Mouse (Mus musculus): ENCODE data around the gene Lancl1. TPM values are rescaled to one million over a fixed set of nuclear protein-coding genes. Genes with fewer than 3 reads are reported as not detected.

The Lancl1 gene
- total and polyA plus RNA-seq, 3 experiments, result 29.3 to 50.3 TPM; not detected in 1

GRCm38 (mm10) chr1:67014205-67014604 lies 24.5 kb downstream of the Lancl1 start:
- H3K4me1 ChIP-seq (ENCODE audit: control insufficient read depth in 1 of 2, insufficient read depth in 2 of 2, low read length in 2 of 2), result no peaks in the 10 kb centered on the region
- no peak overlapping the region for H3K4me3 ChIP-seq (ENCODE audit: control insufficient read depth in 1 of 2, insufficient read depth in 1 of 2, low read depth in 2 of 2, low read length in 2 of 2)
- H3K9ac ChIP-seq (ENCODE audit: control insufficient read depth, low read depth, low read length, poor library complexity, severe bottlenecking), result no peak overlapping the region
- DNase-seq (ENCODE audit: low read depth, low spot score), result peak; percentile 38
- H3K36me3 ChIP-seq (ENCODE audit: control insufficient read depth in 1 of 2, insufficient read depth in 2 of 2, low read length in 2 of 2), result no peaks in the 10 kb centered on the region
- TF ChIP-seq MAZ (IDR thresholded peaks at IDR 0.05; ENCODE audit: low read depth, low read length), result no peak
- TF ChIP-seq MYC (IDR thresholded peaks at IDR 0.05; ENCODE audit: low read depth, low read length), result no peak
- no peak for TF ChIP-seq TBP (IDR thresholded peaks at IDR 0.05; ENCODE audit: low read depth, low read length)
- no peak for TF ChIP-seq ELF1 (IDR thresholded peaks at IDR 0.05; ENCODE audit: low read depth, low read length)
- TF ChIP-seq SMC3 (IDR thresholded peaks at IDR 0.05; ENCODE audit: low read depth, low read length), result 0 out of 2 replicates have a peak, but pooled peaks have one; percentile 4
- no peak for TF ChIP-seq MXI1 (IDR thresholded peaks at IDR 0.05; ENCODE audit: low read depth, low read length)
- TF ChIP-seq USF1 (IDR thresholded peaks at IDR 0.05; ENCODE audit: low read depth, low read length), result no peak
- TF ChIP-seq NELFE (IDR thresholded peaks at IDR 0.05; ENCODE audit: low read depth, low read length), result no peak
- no peak for TF ChIP-seq SIN3A (IDR thresholded peaks at IDR 0.05; ENCODE audit: low read length)
- TF ChIP-seq RAD21 (IDR thresholded peaks at IDR 0.05; ENCODE audit: low read depth, low read length), result peak; percentile 46
- TF ChIP-seq NRF1 (IDR thresholded peaks at IDR 0.05; ENCODE audit: insufficient read depth, low read depth, low read length, poor library complexity, severe bottlenecking), result no peak
- no peak for TF ChIP-seq POLR2A (IDR thresholded peaks at IDR 0.05; ENCODE audit: control insufficient read depth in 1 of 2, insufficient read depth in 1 of 2, low read depth in 1 of 2, low read length in 2 of 2, poor library complexity in 1 of 2)
- no peak for TF ChIP-seq MAFK (IDR thresholded peaks at IDR 0.05; ENCODE audit: borderline replicate concordance, low read depth, low read length)
- peak; percentile 54; the same call in 1 of the 2 replicates for TF ChIP-seq GATA1 (IDR thresholded peaks at IDR 0.05; ENCODE audit: low read depth, low read length)
- TF ChIP-seq UBTF (IDR thresholded peaks at IDR 0.05; ENCODE audit: borderline replicate concordance, insufficient read depth, low read depth, low read length), result no peak
- TF ChIP-seq KAT2A (conservative IDR thresholded peaks at IDR 0.05; ENCODE audit: low read depth, low read length), result no peak
- TF ChIP-seq ZC3H11A (IDR thresholded peaks at IDR 0.05; ENCODE audit: low read depth, low read length), result no peak
- no peak for TF ChIP-seq CHD1 (IDR thresholded peaks at IDR 0.05; ENCODE audit: low read depth, low read length)
- peak; percentile 14 to 55 (median 18); a peak in 2 of 6 replicates for TF ChIP-seq CTCF (IDR thresholded peaks at IDR 0.05 in 2 of 3, conservative IDR thresholded peaks at IDR 0.05 in 1 of 3; ENCODE audit: control insufficient read depth in 1 of 3, insufficient read depth in 1 of 3, low read depth in 2 of 3, low read length in 3 of 3, poor library complexity in 1 of 3, severe bottlenecking in 1 of 3)
- H3K9me3 ChIP-seq (replicated peaks; ENCODE audit: insufficient read depth, low read length), result no peaks in the 10 kb centered on the region
- H3K27me3 ChIP-seq (ENCODE audit: control insufficient read depth in 1 of 2, insufficient read depth in 2 of 2, low read length in 2 of 2), result no peaks in the 10 kb centered on the region
- H3K27ac ChIP-seq (ENCODE audit: control insufficient read depth, low read depth, low read length), result no peak overlapping the region
- no peaks in the 10 kb centered on the region for H3K79me2 ChIP-seq (ENCODE audit: control insufficient read depth, insufficient read depth, low read length, poor library complexity)

GRCm38 (mm10) chr1:67010520-67010919 lies 28.2 kb downstream of the Lancl1 start:
- no peak for DNase-seq (ENCODE audit: low read depth, low spot score)
- Histone ChIP-seq H3K27ac (ENCODE audit: control insufficient read depth, low read depth, low read length) (no peak overlapping the region), H3K9me3 (replicated peaks; ENCODE audit: insufficient read depth, low read length) (no peaks in the 10 kb centered on the region), H3K9ac (ENCODE audit: control insufficient read depth, low read depth, low read length, poor library complexity, severe bottlenecking) (no peak overlapping the region), H3K4me3 (ENCODE audit: control insufficient read depth in 1 of 2, insufficient read depth in 1 of 2, low read depth in 2 of 2, low read length in 2 of 2) (no peak overlapping the region), H3K4me1 (ENCODE audit: control insufficient read depth in 1 of 2, insufficient read depth in 2 of 2, low read length in 2 of 2) (no peaks in the 10 kb centered on the region), H3K79me2 (ENCODE audit: control insufficient read depth, insufficient read depth, low read length, poor library complexity) (no peaks in the 10 kb centered on the region), H3K27me3 (ENCODE audit: control insufficient read depth in 1 of 2, insufficient read depth in 2 of 2, low read length in 2 of 2) (no peaks in the 10 kb centered on the region), H3K36me3 (ENCODE audit: control insufficient read depth in 1 of 2, insufficient read depth in 2 of 2, low read length in 2 of 2) (no peaks in the 10 kb centered on the region; a peak in 1 of 4 replicates)
- TF ChIP-seq USF1 (IDR thresholded peaks at IDR 0.05; ENCODE audit: low read depth, low read length) (no peak), NRF1 (IDR thresholded peaks at IDR 0.05; ENCODE audit: insufficient read depth, low read depth, low read length, poor library complexity, severe bottlenecking) (no peak), RCOR1 (IDR thresholded peaks at IDR 0.05; ENCODE audit: low read depth, low read length) (no peak), KAT2A (conservative IDR thresholded peaks at IDR 0.05; ENCODE audit: low read depth, low read length) (no peak), ETS1 (IDR thresholded peaks at IDR 0.05; ENCODE audit: low read depth, low read length) (no peak), ELF1 (IDR thresholded peaks at IDR 0.05; ENCODE audit: low read depth, low read length) (no peak), CHD2 (IDR thresholded peaks at IDR 0.05; ENCODE audit: low read length) (no peak), MAFK (IDR thresholded peaks at IDR 0.05; ENCODE audit: borderline replicate concordance, low read depth, low read length) (no peak), ZMIZ1 (IDR thresholded peaks at IDR 0.05; ENCODE audit: low read depth, low read length) (no peak), MAZ (IDR thresholded peaks at IDR 0.05; ENCODE audit: low read depth, low read length) (no peak), EP300 (IDR thresholded peaks at IDR 0.05; ENCODE audit: low read depth in 1 of 2, low read length in 2 of 2) (no peak), ZNF384 (IDR thresholded peaks at IDR 0.05; ENCODE audit: low read depth, low read length) (no peak), USF2 (IDR thresholded peaks at IDR 0.05; ENCODE audit: borderline replicate concordance in 1 of 2, insufficient read depth in 1 of 2, low read depth in 1 of 2, low read length in 2 of 2) (no peak), RAD21 (IDR thresholded peaks at IDR 0.05; ENCODE audit: low read depth, low read length) (no peak), POLR2AphosphoS2 (IDR thresholded peaks at IDR 0.05; ENCODE audit: low read length) (no peak), CTCF (IDR thresholded peaks at IDR 0.05 in 2 of 3, conservative IDR thresholded peaks at IDR 0.05 in 1 of 3; ENCODE audit: control insufficient read depth in 1 of 3, insufficient read depth in 1 of 3, low read depth in 2 of 3, low read length in 3 of 3, poor library complexity in 1 of 3, severe bottlenecking in 1 of 3) (no peak), MAX (IDR thresholded peaks at IDR 0.05; ENCODE audit: low read length) (no peak), SMC3 (IDR thresholded peaks at IDR 0.05; ENCODE audit: low read depth, low read length) (no peak)

Measured in MEL (cell line).